Mouse (Mus musculus): ENCODE measurements around the gene Rassf3. TPM values are rescaled to one million over a fixed set of nuclear protein-coding genes. Genes with fewer than 3 reads are reported as not detected.
A peak's percentile ranks its signal among the peaks of the same experiment; 100 is the strongest.

The Rassf3 gene
- total and polyA plus RNA-seq, 2 experiments: 13.4 to 20.0 TPM

DNA sequence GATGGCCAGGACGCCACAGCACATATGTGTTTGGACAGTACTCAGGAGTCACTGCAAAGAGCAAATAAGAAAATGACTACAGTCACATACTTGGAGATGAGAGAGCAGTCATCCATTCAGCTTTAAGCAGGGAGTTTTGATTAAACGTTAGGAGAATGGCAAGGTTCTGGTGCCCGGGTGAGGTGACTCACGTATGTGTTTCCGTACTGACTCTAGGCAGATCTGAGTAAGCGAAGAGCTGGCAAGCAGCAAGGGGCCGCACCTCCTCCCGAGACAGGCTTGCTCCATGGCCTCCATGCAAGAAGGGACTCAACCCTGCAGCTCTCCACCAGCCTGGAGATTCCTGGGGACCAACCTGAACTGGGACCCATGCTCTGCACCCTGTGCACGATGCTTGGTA, 32.4 kb downstream of the Rassf3 start:
- WGBS: 66% methylated on average over 9 of the region's 9 CpGs
- H3K9ac ChIP-seq (ENCODE audit: low read depth, low read length): no peak overlapping the region

DNA sequence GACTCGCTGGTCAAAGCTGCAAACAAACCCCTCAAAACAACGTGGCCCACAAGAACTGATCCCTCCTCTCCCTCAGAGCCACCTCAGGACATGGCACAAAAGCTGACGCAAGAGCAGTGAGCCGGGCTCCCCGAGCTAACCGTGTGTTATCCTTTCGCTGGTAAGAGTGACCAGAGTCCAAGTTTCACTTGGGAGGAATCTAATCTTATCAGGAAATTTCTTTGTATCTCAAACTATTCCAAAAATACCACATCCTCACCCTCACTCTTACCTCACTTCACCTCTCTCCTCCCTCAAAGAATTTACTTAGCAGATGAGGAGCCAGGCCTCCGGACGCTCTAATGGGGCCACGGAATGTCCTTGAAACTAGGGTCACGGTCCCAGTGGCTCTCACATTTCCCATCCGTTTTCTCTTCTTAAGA, 36.8 kb downstream of the Rassf3 start:
- peak overlapping the region; percentile 14; the same call in 1 of the 2 replicates for H3K9ac ChIP-seq (ENCODE audit: low read depth, low read length)
- peaks cover 47% of the 10 kb centered on the region for H3K79me2 ChIP-seq (ENCODE audit: control insufficient read depth, insufficient read depth, low read length)
- no peaks in the 10 kb centered on the region for H3K27me3 ChIP-seq (ENCODE audit: control insufficient read depth, insufficient read depth, low read length)
- no peak overlapping the region for H3K4me3 ChIP-seq (ENCODE audit: insufficient read depth, low read depth, low read length)
- H3K4me1 ChIP-seq (ENCODE audit: control insufficient read depth, insufficient read depth, low read length): peaks cover 26% of the 10 kb centered on the region
- H3K36me3 ChIP-seq (ENCODE audit: control insufficient read depth, insufficient read depth, low read length): no peaks in the 10 kb centered on the region
- TF ChIP-seq CTCF (IDR thresholded peaks at IDR 0.05; ENCODE audit: low read depth, low read length) (no peak), POLR2A (IDR thresholded peaks at IDR 0.05; ENCODE audit: extremely low read depth, insufficient read depth, low read length) (no peak)
- peak overlapping the region; percentile 64 for H3K27ac ChIP-seq (replicated peaks; ENCODE audit: insufficient read depth, low read depth, low read length)
- peak; percentile 85 for DNase-seq (ENCODE audit: extremely low read depth, low read depth, low spot score)
- 11% methylated on average over 12 of the region's 12 CpGs for WGBS

More for the DNA sequence above, 32.4 kb downstream of the Rassf3 start:
- Histone ChIP-seq H3K27ac (replicated peaks; ENCODE audit: insufficient read depth, low read depth, low read length) (no peak overlapping the region), H3K4me3 (ENCODE audit: insufficient read depth, low read depth, low read length) (no peak overlapping the region), H3K79me2 (ENCODE audit: control insufficient read depth, insufficient read depth, low read length) (peaks cover 50% of the 10 kb centered on the region), H3K36me3 (ENCODE audit: control insufficient read depth, insufficient read depth, low read length) (no peaks in the 10 kb centered on the region), H3K4me1 (ENCODE audit: control insufficient read depth, insufficient read depth, low read length) (peaks cover 25% of the 10 kb centered on the region), H3K27me3 (ENCODE audit: control insufficient read depth, insufficient read depth, low read length) (no peaks in the 10 kb centered on the region)
- no peak for DNase-seq (ENCODE audit: extremely low read depth, low read depth, low spot score)
- TF ChIP-seq CTCF (IDR thresholded peaks at IDR 0.05; ENCODE audit: low read depth, low read length) (no peak), POLR2A (IDR thresholded peaks at IDR 0.05; ENCODE audit: extremely low read depth, insufficient read depth, low read length) (no peak)

DNA sequence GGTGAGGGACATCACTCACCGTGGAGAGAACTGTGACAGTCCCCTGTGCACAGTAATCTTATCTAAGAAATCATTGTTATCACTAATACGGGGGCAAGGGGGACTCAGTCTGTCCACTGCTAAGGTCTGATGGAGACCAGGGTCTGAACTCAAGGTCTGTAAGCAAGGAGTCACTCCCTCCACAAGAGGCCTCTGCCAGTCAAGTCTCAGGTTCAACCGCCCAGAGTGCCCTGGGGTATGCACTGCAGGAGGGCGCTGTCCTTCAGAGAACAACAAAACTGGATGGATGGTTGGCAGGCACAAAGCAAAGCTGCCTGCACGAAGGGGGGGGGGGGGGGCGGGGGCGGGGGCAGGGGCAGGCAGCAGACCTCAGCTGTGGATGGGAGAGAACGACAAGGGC, 38.0 kb downstream of the Rassf3 start:
- WGBS: 81% methylated on average over 8 of the region's 8 CpGs
- DNase-seq (ENCODE audit: extremely low read depth, low read depth, low spot score): no peak
- Histone ChIP-seq H3K27me3 (ENCODE audit: control insufficient read depth, insufficient read depth, low read length) (no peaks in the 10 kb centered on the region), H3K4me3 (ENCODE audit: insufficient read depth, low read depth, low read length) (no peak overlapping the region), H3K9ac (ENCODE audit: low read depth, low read length) (no peak overlapping the region), H3K36me3 (ENCODE audit: control insufficient read depth, insufficient read depth, low read length) (no peaks in the 10 kb centered on the region), H3K4me1 (ENCODE audit: control insufficient read depth, insufficient read depth, low read length) (peaks cover 30% of the 10 kb centered on the region), H3K27ac (replicated peaks; ENCODE audit: insufficient read depth, low read depth, low read length) (no peak overlapping the region), H3K79me2 (ENCODE audit: control insufficient read depth, insufficient read depth, low read length) (peaks cover 39% of the 10 kb centered on the region; the same call in 1 of the 2 replicates)
- TF ChIP-seq POLR2A (IDR thresholded peaks at IDR 0.05; ENCODE audit: extremely low read depth, insufficient read depth, low read length) (no peak), CTCF (IDR thresholded peaks at IDR 0.05; ENCODE audit: low read depth, low read length) (no peak)

DNA sequence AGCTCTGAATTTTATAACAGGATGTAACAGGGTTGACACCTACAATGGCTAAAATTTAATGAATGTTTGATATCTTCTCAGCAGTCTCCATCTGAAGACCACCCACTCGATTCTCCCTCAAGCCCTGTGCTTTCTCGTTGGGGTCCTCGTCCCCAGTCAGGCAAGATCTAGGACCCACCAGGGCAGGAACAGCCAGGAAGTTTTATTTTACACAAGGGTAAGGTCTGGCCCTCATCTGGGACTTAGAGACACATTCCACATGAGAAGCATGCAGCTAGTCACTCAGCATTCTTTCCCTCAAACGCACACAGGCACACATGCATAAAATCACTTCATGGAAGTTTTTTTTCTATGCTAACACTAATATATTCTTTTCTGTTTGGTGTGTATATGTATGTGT, 39.5 kb downstream of the Rassf3 start:
- H3K4me3 ChIP-seq (ENCODE audit: insufficient read depth, low read depth, low read length): no peak overlapping the region
- H3K79me2 ChIP-seq (ENCODE audit: control insufficient read depth, insufficient read depth, low read length): peaks cover 34% of the 10 kb centered on the region; the same call in 1 of the 2 replicates
- TF ChIP-seq POLR2A (IDR thresholded peaks at IDR 0.05; ENCODE audit: extremely low read depth, insufficient read depth, low read length) (no peak), CTCF (IDR thresholded peaks at IDR 0.05; ENCODE audit: low read depth, low read length) (no peak)
- no peak for DNase-seq (ENCODE audit: extremely low read depth, low read depth, low spot score)
- no peak overlapping the region for H3K9ac ChIP-seq (ENCODE audit: low read depth, low read length)
- no peak overlapping the region for H3K27ac ChIP-seq (replicated peaks; ENCODE audit: insufficient read depth, low read depth, low read length)
- no peaks in the 10 kb centered on the region for H3K27me3 ChIP-seq (ENCODE audit: control insufficient read depth, insufficient read depth, low read length)
- 52% methylated on average over 4 of the region's 4 CpGs for WGBS
- H3K36me3 ChIP-seq (ENCODE audit: control insufficient read depth, insufficient read depth, low read length): no peaks in the 10 kb centered on the region
- peaks cover 40% of the 10 kb centered on the region for H3K4me1 ChIP-seq (ENCODE audit: control insufficient read depth, insufficient read depth, low read length)

DNA sequence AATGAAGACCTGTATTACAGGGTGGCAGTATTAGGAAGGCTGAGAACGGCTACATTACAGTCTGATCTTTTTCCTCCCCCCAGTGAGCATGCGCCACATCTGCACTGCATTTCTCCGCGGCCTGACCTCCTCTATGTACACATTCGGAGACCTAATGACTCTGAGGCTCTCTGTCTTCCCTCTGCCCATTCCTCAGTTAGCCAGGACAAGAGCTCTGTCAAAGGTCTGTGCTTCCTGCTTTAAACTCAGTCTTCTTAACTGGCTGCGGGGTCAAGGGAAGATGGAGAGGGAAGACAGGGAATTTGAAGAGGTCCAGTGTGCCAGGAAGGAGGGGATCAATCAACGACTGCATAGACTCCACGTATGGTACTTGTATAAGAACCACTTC, 39.9 kb downstream of the Rassf3 start:
- H3K79me2 ChIP-seq (ENCODE audit: control insufficient read depth, insufficient read depth, low read length): peaks cover 31% of the 10 kb centered on the region; the same call in 1 of the 2 replicates
- no peak for DNase-seq (ENCODE audit: extremely low read depth, low read depth, low spot score)
- H3K27me3 ChIP-seq (ENCODE audit: control insufficient read depth, insufficient read depth, low read length): no peaks in the 10 kb centered on the region
- no peak overlapping the region for H3K9ac ChIP-seq (ENCODE audit: low read depth, low read length)
- no peaks in the 10 kb centered on the region for H3K36me3 ChIP-seq (ENCODE audit: control insufficient read depth, insufficient read depth, low read length)
- peaks cover 44% of the 10 kb centered on the region for H3K4me1 ChIP-seq (ENCODE audit: control insufficient read depth, insufficient read depth, low read length)
- no peak overlapping the region for H3K27ac ChIP-seq (replicated peaks; ENCODE audit: insufficient read depth, low read depth, low read length)
- TF ChIP-seq POLR2A (IDR thresholded peaks at IDR 0.05; ENCODE audit: extremely low read depth, insufficient read depth, low read length) (no peak), CTCF (IDR thresholded peaks at IDR 0.05; ENCODE audit: low read depth, low read length) (no peak)
- 17% methylated on average over 8 of the region's 8 CpGs for WGBS
- no peak overlapping the region for H3K4me3 ChIP-seq (ENCODE audit: insufficient read depth, low read depth, low read length)

DNA sequence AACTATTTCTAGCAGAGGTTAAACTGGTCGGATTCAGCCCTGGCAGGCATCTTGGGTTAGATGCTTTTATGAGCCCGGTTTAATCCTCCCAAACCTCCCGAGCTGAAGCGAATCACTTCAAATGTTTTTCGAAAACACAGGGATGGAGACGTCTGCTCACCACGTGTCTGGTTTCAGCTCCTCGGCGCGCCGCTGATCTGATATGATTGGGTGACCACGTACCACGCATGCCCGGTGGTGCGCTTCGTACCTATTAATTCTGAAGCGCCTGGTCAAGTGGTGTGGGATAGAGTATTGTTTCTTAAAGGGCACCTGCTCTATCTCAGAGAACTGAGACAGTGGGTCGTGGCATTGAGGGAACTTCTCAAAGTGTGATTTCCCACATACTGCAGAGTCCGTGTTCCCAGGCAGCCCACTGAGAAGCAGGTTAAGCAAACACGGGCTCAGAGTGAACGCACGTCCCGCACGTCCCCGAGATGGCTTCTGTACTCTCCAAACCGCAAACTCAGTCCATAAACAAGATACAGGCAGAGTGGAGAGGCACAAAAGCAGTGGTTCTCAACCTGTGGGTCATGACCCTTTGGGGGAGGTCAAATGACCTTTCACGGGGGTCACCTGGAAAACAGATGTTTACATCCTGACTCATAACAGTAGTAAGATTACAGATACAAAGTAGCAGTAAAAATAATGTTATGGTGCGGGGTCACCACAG, 40.4 kb downstream of the Rassf3 start:
- Histone ChIP-seq H3K9ac (ENCODE audit: low read depth, low read length) (peak overlapping the region; percentile 39; the same call in 1 of the 2 replicates), H3K4me1 (ENCODE audit: control insufficient read depth, insufficient read depth, low read length) (peaks cover 50% of the 10 kb centered on the region), H3K4me3 (ENCODE audit: insufficient read depth, low read depth, low read length) (no peak overlapping the region), H3K36me3 (ENCODE audit: control insufficient read depth, insufficient read depth, low read length) (no peaks in the 10 kb centered on the region), H3K79me2 (ENCODE audit: control insufficient read depth, insufficient read depth, low read length) (peaks cover 34% of the 10 kb centered on the region; the same call in 1 of the 2 replicates), H3K27me3 (ENCODE audit: control insufficient read depth, insufficient read depth, low read length) (no peaks in the 10 kb centered on the region), H3K27ac (replicated peaks; ENCODE audit: insufficient read depth, low read depth, low read length) (0 out of 2 replicates have a peak overlapping the region, but pooled peaks have one; percentile 7)
- no peak for DNase-seq (ENCODE audit: extremely low read depth, low read depth, low spot score)
- no peak for TF ChIP-seq CTCF (IDR thresholded peaks at IDR 0.05; ENCODE audit: low read depth, low read length)
- 52% methylated on average over 28 of the region's 28 CpGs for WGBS
